Mouse (Mus musculus) neural tube, embryonic 11.5 days (tissue): Measurements from ENCODE around the gene Gm34302. TPM values are rescaled to one million over a fixed set of nuclear protein-coding genes. Genes with fewer than 3 reads are reported as not detected.

ENCODE experiments used
- ATAC-seq: fragments of 200-750 bp; cut with Nextera tagmentation; 2 replicates; pipeline ENCODE4 v1.8.0; 2017; ENCODE audit warnings: moderate number of reproducible peaks, mild to moderate bottlenecking, moderate TSS enrichment, moderate library complexity; ENCODE audit not compliant: insufficient read depth, low FRiP score, low TSS enrichment
- DNase-seq: peaks from one replicate; pipeline ENCODE4 v3.0.0-alpha.2; 2015; ENCODE audit warnings: low spot score
- H3K27ac ChIP-seq: fragments of 300-500 bp; sonication (generic); 2 replicates; pipeline ENCODE4 v1.5.1; 2014; ENCODE audit warnings: low read depth, mild to moderate bottlenecking, low read length
- H3K27me3 ChIP-seq: fragments of 300-500 bp; sonication (generic); 2 replicates; pipeline ENCODE4 v1.6.1; 2014; ENCODE audit warnings: mild to moderate bottlenecking, low read length, mixed read lengths; ENCODE audit not compliant: control insufficient read depth, insufficient read depth
- H3K36me3 ChIP-seq: fragments of 300-500 bp; sonication (generic); 2 replicates; pipeline ENCODE4 v1.6.1; 2014; ENCODE audit warnings: mild to moderate bottlenecking, low read length, moderate library complexity, mixed read lengths; ENCODE audit not compliant: control insufficient read depth, insufficient read depth
- H3K4me1 ChIP-seq: fragments of 300-500 bp; sonication (generic); 2 replicates; pipeline ENCODE4 v1.6.1; 2014; ENCODE audit warnings: low read length, mixed read lengths; ENCODE audit not compliant: control insufficient read depth, insufficient read depth
- H3K4me2 ChIP-seq: fragments of 300-500 bp; sonication (generic); 2 replicates; pipeline ENCODE4 v1.6.1; 2014; ENCODE audit warnings: low read depth, mild to moderate bottlenecking, moderate library complexity
- H3K4me3 ChIP-seq: fragments of 300-500 bp; sonication (generic); 2 replicates; pipeline ENCODE4 v1.5.1; 2014; ENCODE audit warnings: low read depth, low read length
- H3K9ac ChIP-seq: fragments of 300-500 bp; sonication (generic); 2 replicates; pipeline ENCODE4 v1.6.1; 2014; ENCODE audit warnings: mild to moderate bottlenecking, low read length
- H3K9me3 ChIP-seq: fragments of 300-500 bp; sonication (generic); 2 replicates; pipeline ENCODE4 v1.6.1; 2016; ENCODE audit warnings: low read length; ENCODE audit not compliant: control insufficient read depth
- WGBS: fragments of 180-500 bp; shearing (Covaris S2); extraction: QIAGEN DNeasy Blood & Tissue Kit; methylation state at CpG from one replicate; pipeline ENCODE4 v1.1.7; 2014; 5-methylcytosine and 5-hydroxymethylcytosine counted together
- polyA plus RNA-seq: library from polyadenylated mRNA; unstranded; fragments of >200 nt; fragmentation: Nextera tagmentation; extraction: Ambion mirVana; gene quantifications from 2 replicates; pipeline ENCODE4 v1.2.1, GENCODE M21; 2014

Gm34302 gene
- polyA plus RNA-seq, 1 experiment from 2014 or later, result not detected

- no peak for ATAC-seq
- H3K27ac ChIP-seq, result no peak overlapping the region
- H3K9ac ChIP-seq, result no peak overlapping the region
- H3K9me3 ChIP-seq, result no peaks in the 10 kb centered on the region
- H3K4me3 ChIP-seq, result no peak overlapping the region
- no peaks in the 10 kb centered on the region for H3K36me3 ChIP-seq
- H3K27me3 ChIP-seq, result no peaks in the 10 kb centered on the region
- no peaks in the 10 kb centered on the region for H3K4me1 ChIP-seq
- 67% methylated on average over 4 of the region's 4 CpGs for WGBS
- no peak overlapping the region for H3K4me2 ChIP-seq
- no peak for DNase-seq
Measured at GRCm38 (mm10) chr3:63493563-63493962, 9.9 kb upstream of the Gm34302 start.

GRCm38 (mm10) chr3:63440426-63441125 lies 43.1 kb downstream of the Gm34302 start:
- Histone ChIP-seq H3K4me2 (no peak overlapping the region), H3K9me3 (no peaks in the 10 kb centered on the region), H3K9ac (no peak overlapping the region), H3K27ac (no peak overlapping the region), H3K27me3 (no peaks in the 10 kb centered on the region), H3K36me3 (no peaks in the 10 kb centered on the region), H3K4me3 (no peak overlapping the region), H3K4me1 (no peaks in the 10 kb centered on the region)
- WGBS, result 85% methylated on average over 1 of the region's 1 CpGs
- ATAC-seq, result no peak
- no peak for DNase-seq

GRCm38 (mm10) chr3:63439738-63440137 lies 43.9 kb downstream of the Gm34302 start:
- H3K9me3 ChIP-seq, result no peaks in the 10 kb centered on the region
- H3K4me1 ChIP-seq, result no peaks in the 10 kb centered on the region
- no peak overlapping the region for H3K4me2 ChIP-seq
- no peaks in the 10 kb centered on the region for H3K27me3 ChIP-seq
- no peak overlapping the region for H3K4me3 ChIP-seq
- H3K36me3 ChIP-seq, result no peaks in the 10 kb centered on the region
- DNase-seq (no peak), ATAC-seq (no peak)
- H3K9ac ChIP-seq, result no peak overlapping the region
- no peak overlapping the region for H3K27ac ChIP-seq
- 90% methylated on average over 2 of the region's 2 CpGs for WGBS

- H3K4me1 ChIP-seq, result no peaks in the 10 kb centered on the region
- no peaks in the 10 kb centered on the region for H3K9me3 ChIP-seq
- no peaks in the 10 kb centered on the region for H3K27me3 ChIP-seq
- no peak overlapping the region for H3K9ac ChIP-seq
- H3K4me2 ChIP-seq, result no peak overlapping the region
- no peaks in the 10 kb centered on the region for H3K36me3 ChIP-seq
- no peak overlapping the region for H3K27ac ChIP-seq
- ATAC-seq, result no peak
- no peak for DNase-seq
- WGBS, result 87% methylated on average over 3 of the region's 3 CpGs
- H3K4me3 ChIP-seq, result no peak overlapping the region
Measured at GRCm38 (mm10) chr3:63438898-63439297, 44.8 kb downstream of the Gm34302 start.

Other genes starting within 250 kb of the Gm34302 start
- 7.8 and 11.2 TPM in 2 replicates for gene Mme, start 242.3 kb downstream of the Gm34302 start, polyA plus RNA-seq